Mouse (Mus musculus) ES-E14 (cell line): ENCODE results near the gene Myo1d. TPM values are rescaled to one million over a fixed set of nuclear protein-coding genes. Genes with fewer than 3 reads are reported as not detected.

ENCODE experiments used
- DNase-seq: peaks from one replicate; pipeline ENCODE4 v3.0.0-alpha.2; 2013; ENCODE audit warnings: low read depth, low spot score
- H3K27ac ChIP-seq: 2 replicates; pipeline ENCODE4 v1.5.1; 2012; ENCODE audit warnings: low read depth, mild to moderate bottlenecking, low read length, moderate library complexity, mixed read lengths; ENCODE audit not compliant: poor library complexity, insufficient read depth, severe bottlenecking
- H3K36me3 ChIP-seq: 2 replicates; pipeline ENCODE4 v1.6.1; 2012; ENCODE audit warnings: mild to moderate bottlenecking, low read length, moderate library complexity, mixed read lengths; ENCODE audit not compliant: control insufficient read depth, poor library complexity, insufficient read depth, severe bottlenecking
- H3K4me1 ChIP-seq, 2 experiments: fragments of 150-350 bp in 1 of 2; sonication (generic) in 1 of 2; 2 replicates each; pipeline ENCODE4 v1.6.1; 2012; ENCODE audit warnings: low read length in 2 of 2, mild to moderate bottlenecking in 1 of 2, mixed read lengths in 1 of 2; ENCODE audit not compliant: control insufficient read depth in 2 of 2, insufficient read depth in 2 of 2, poor library complexity in 1 of 2
- H3K4me3 ChIP-seq, 2 experiments: fragments of 150-350 bp in 1 of 2; sonication (generic) in 1 of 2; 2 replicates each; pipeline ENCODE4 v1.5.1; 2012; ENCODE audit warnings: low read length in 2 of 2, low read depth in 1 of 2, mild to moderate bottlenecking in 1 of 2, mixed read lengths in 1 of 2; ENCODE audit not compliant: insufficient read depth in 1 of 2, poor library complexity in 1 of 2, severe bottlenecking in 1 of 2
- H3K9ac ChIP-seq: 2 replicates; pipeline ENCODE4 v1.6.1; 2012; ENCODE audit warnings: low read depth, mild to moderate bottlenecking, low read length, mixed read lengths; ENCODE audit not compliant: poor library complexity, insufficient read depth, severe bottlenecking
- H3K9me3 ChIP-seq: fragments of 150-350 bp; sonication (generic); 2 replicates; pipeline ENCODE4 v1.6.1; 2012; ENCODE audit warnings: low read depth, mild to moderate bottlenecking, low read length; ENCODE audit not compliant: control insufficient read depth, insufficient read depth
- CHD2 ChIP-seq: IDR thresholded peaks from 2 replicates; pipeline ENCODE4 v1.6.1; 2014; ENCODE audit warnings: mild to moderate bottlenecking, low read depth, low read length, inconsistent platforms
- HCFC1 ChIP-seq: IDR thresholded peaks from 2 replicates; pipeline ENCODE4 v1.6.1; 2012; ENCODE audit warnings: low read length, inconsistent platforms, borderline replicate concordance; ENCODE audit not compliant: insufficient read depth
- MAFK ChIP-seq: IDR thresholded peaks from 2 replicates; pipeline ENCODE4 v1.6.1; 2014; ENCODE audit warnings: mild to moderate bottlenecking, low read depth, low read length, inconsistent platforms; ENCODE audit not compliant: insufficient read depth
- ZC3H11A ChIP-seq: IDR thresholded peaks from 2 replicates; pipeline ENCODE4 v1.6.1; 2012; ENCODE audit warnings: low read depth, mild to moderate bottlenecking, inconsistent platforms, low read length, borderline replicate concordance
- ZNF384 ChIP-seq: IDR thresholded peaks from 2 replicates; pipeline ENCODE4 v1.6.1; 2012; ENCODE audit warnings: low read depth, low read length, inconsistent platforms
- in situ Hi-C, 2 experiments: fragments of 600-800 bp; cut with MboI; formaldehyde crosslinking; loops; one replicate each; pipeline ENCODE4 v1.15.1; 2025; ENCODE audit warnings: low sequenced_read_pairs in 2 of 2, inconsistent platforms in 1 of 2; ENCODE audit not compliant: unreplicated experiment in 2 of 2
- total RNA-seq: library from RNA; depleted of rRNA; stranded (reverse); fragments of 300-350 nt; gene quantifications from 2 replicates; pipeline ENCODE4 v1.2.3, GENCODE M21; 2012

The Myo1d gene
- total RNA-seq, 1 experiment = 2.9 TPM

- no peaks in the 10 kb centered on the region for H3K9me3 ChIP-seq
- no peaks in the 10 kb centered on the region for H3K4me1 ChIP-seq
- H3K36me3 ChIP-seq = no peaks in the 10 kb centered on the region
- no peak overlapping the region for H3K4me3 ChIP-seq
- TF ChIP-seq HCFC1 = no peak
- no peak for TF ChIP-seq MAFK
- TF ChIP-seq ZNF384 = no peak
- no peak for TF ChIP-seq CHD2
- no peak for TF ChIP-seq ZC3H11A
- in situ Hi-C loops = no loop called here
- H3K9ac ChIP-seq = no peak overlapping the region
- H3K27ac ChIP-seq = no peak overlapping the region
- DNase-seq = no peak
These were observed 13.1 kb downstream of the Myo1d start for GRCm38 (mm10) chr11:80766472-80767319.

GRCm38 (mm10) chr11:80766068-80766467 lies 13.8 kb downstream of the Myo1d start:
- H3K4me1 ChIP-seq = no peaks in the 10 kb centered on the region
- no peak overlapping the region for H3K9ac ChIP-seq
- H3K27ac ChIP-seq = no peak overlapping the region
- no peak for TF ChIP-seq MAFK
- TF ChIP-seq ZNF384 = no peak
- TF ChIP-seq CHD2 = no peak
- no peak for TF ChIP-seq HCFC1
- TF ChIP-seq ZC3H11A = no peak
- no peaks in the 10 kb centered on the region for H3K36me3 ChIP-seq
- DNase-seq = no peak
- no peak overlapping the region for H3K4me3 ChIP-seq
- in situ Hi-C loops = no loop called here
- no peaks in the 10 kb centered on the region for H3K9me3 ChIP-seq

- Histone ChIP-seq H3K4me3 (no peak overlapping the region), H3K9me3 (no peaks in the 10 kb centered on the region), H3K27ac (no peak overlapping the region), H3K9ac (no peak overlapping the region), H3K4me1 (no peaks in the 10 kb centered on the region), H3K36me3 (no peaks in the 10 kb centered on the region)
- TF ChIP-seq HCFC1 (no peak), CHD2 (no peak), MAFK (no peak), ZC3H11A (no peak), ZNF384 (no peak)
- DNase-seq = no peak
- in situ Hi-C loops = no loop called here
These were observed 17.8 kb downstream of the Myo1d start for GRCm38 (mm10) chr11:80762066-80762465.

- TF ChIP-seq ZNF384 (no peak), ZC3H11A (no peak), HCFC1 (no peak), MAFK (no peak), CHD2 (no peak)
- Histone ChIP-seq H3K4me3 (no peak overlapping the region), H3K36me3 (no peaks in the 10 kb centered on the region), H3K9me3 (no peaks in the 10 kb centered on the region), H3K9ac (no peak overlapping the region), H3K4me1 (no peaks in the 10 kb centered on the region), H3K27ac (no peak overlapping the region)
- in situ Hi-C loops = no loop called here
- no peak for DNase-seq
These were observed 18.4 kb downstream of the Myo1d start for GRCm38 (mm10) chr11:80761285-80761974.
